In genomic region chr7:118976414-118977166, GRCm38 (mm10) we compare ENCODE assay signal across 8 mouse cellular contexts. TPM values are rescaled to one million over a fixed set of nuclear protein-coding genes. Genes with fewer than 3 reads are reported as not detected.
A peak's percentile ranks its signal among the peaks of the same experiment; 100 is the strongest.
DNase-seq lines count a peak whose midpoint lies in the region; ATAC-seq lines count a peak whose summit lies in the region.

No protein-coding gene starts in this region.

- H3K4me1 ChIP-seq in forebrain, embryonic 10.5 days, result peaks cover 43% of the 10 kb centered on the region
- peaks cover 38% of the 10 kb centered on the region for H3K4me1 ChIP-seq in heart, embryonic 15.5 days (replicated peaks)
- H3K4me1 ChIP-seq in midbrain, embryonic 15.5 days, result peaks cover 15% of the 10 kb centered on the region; the same call in 1 of the 2 replicates

- H3K27me3 ChIP-seq in forebrain, embryonic 10.5 days (ENCODE audit: poor library complexity, severe bottlenecking), result no peaks in the 10 kb centered on the region
- no peaks in the 10 kb centered on the region for H3K27me3 ChIP-seq in heart, embryonic 15.5 days
- no peaks in the 10 kb centered on the region for H3K27me3 ChIP-seq in midbrain, embryonic 15.5 days (replicated peaks)

- H3K9me3 ChIP-seq in forebrain, embryonic 10.5 days, result no peaks in the 10 kb centered on the region
- H3K9me3 ChIP-seq in heart, embryonic 15.5 days (replicated peaks), result no peaks in the 10 kb centered on the region
- H3K9me3 ChIP-seq in midbrain, embryonic 15.5 days, result no peaks in the 10 kb centered on the region

- peak overlapping the region; percentile 75 for H3K27ac ChIP-seq in forebrain, embryonic 10.5 days
- H3K27ac ChIP-seq in heart, embryonic 15.5 days, result peak overlapping the region; percentile 72
- peak overlapping the region; percentile 70 for H3K27ac ChIP-seq in midbrain, embryonic 15.5 days

- H3K36me3 ChIP-seq in forebrain, embryonic 10.5 days (replicated peaks), result peaks cover 97% of the 10 kb centered on the region
- H3K36me3 ChIP-seq in heart, embryonic 15.5 days, result peaks cover 7% of the 10 kb centered on the region; the same call in 1 of the 2 replicates
- H3K36me3 ChIP-seq in midbrain, embryonic 15.5 days (replicated peaks), result no peaks in the 10 kb centered on the region

- no peak overlapping the region for H3K9ac ChIP-seq in heart, embryonic 15.5 days
- H3K9ac ChIP-seq in midbrain, embryonic 15.5 days, result no peak overlapping the region

- ATAC-seq in cerebellum, adult (ENCODE audit: insufficient number of reproducible peaks, low FRiP score, low TSS enrichment), result no peak
- ATAC-seq in heart, embryonic 15.5 days (replicated peaks; ENCODE audit: insufficient number of reproducible peaks, insufficient read depth, low FRiP score, low read depth), result peak; percentile 61
- peak; percentile 45 for ATAC-seq in midbrain, embryonic 15.5 days (replicated peaks)

- peak; percentile 65 for DNase-seq in cerebellum, adult 11-12 months
- DNase-seq in ES-CJ7 (ENCODE audit: low read depth, low spot score), result peak; percentile 23
- peak; percentile 29 for DNase-seq in forebrain, embryonic 10.5 days (ENCODE audit: extremely low spot score, low spot score)
- peak; percentile 66 to 79 for DNase-seq in layer of hippocampus, postnatal 36 days
- no peak for DNase-seq in natural killer cell, adult 2 months (ENCODE audit: low spot score in 2 of 2)

- peak overlapping the region; percentile 18; the same call in 1 of the 2 replicates for H3K4me3 ChIP-seq in forebrain, embryonic 10.5 days
- no peak overlapping the region for H3K4me3 ChIP-seq in heart, embryonic 15.5 days
- no peak overlapping the region; the same call in 1 of the 2 replicates for H3K4me3 ChIP-seq in midbrain, embryonic 15.5 days

- 25% methylated on average over 14 of the region's 14 CpGs for WGBS in forebrain, embryonic 10.5 days
- WGBS in heart, embryonic 15.5 days, result 41% methylated on average over 14 of the region's 14 CpGs
- WGBS in midbrain, embryonic 15.5 days, result 24% methylated on average over 14 of the region's 14 CpGs

- H3K4me2 ChIP-seq in heart, embryonic 15.5 days, result peak overlapping the region; percentile 33
- H3K4me2 ChIP-seq in midbrain, embryonic 15.5 days, result peak overlapping the region; percentile 33

RNA-seq across cellular contexts. Expression of gene Gprc5b, which starts 18.4 kb away (rescaled TPM):
- 9.0 and 12.2 TPM in 2 replicates for polyA plus RNA-seq in forebrain, embryonic 10.5 days (2016; fragmentation: Nextera tagmentation; extraction: Ambion mirVana)
- polyA plus RNA-seq in heart, embryonic 15.5 days (2015; fragmentation: Nextera tagmentation; extraction: Ambion mirVana), result 4.9 and 6.0 TPM in 2 replicates
- total RNA-seq in layer of hippocampus, postnatal 36 days (2021), result 100 to 1,000 TPM; 122 to 123 TPM
- polyA plus RNA-seq in midbrain, embryonic 15.5 days (2015; fragmentation: Nextera tagmentation; extraction: Ambion mirVana), result 6.1 TPM in 2 replicates

Comparison
In these comparisons a context has a peak if more than half of its experiments do, and no peak if none do; other contexts are left out.
1. DNase-seq: peak in cerebellum, adult 11-12 months (single experiment), ES-CJ7 (single experiment), forebrain, embryonic 10.5 days (single experiment) and layer of hippocampus, postnatal 36 days (2 of 2); none in natural killer cell, adult 2 months (0 of 2).
2. Peak in every context shown above with its lines, with median percentiles within 50 percentile points of each other: H3K27ac ChIP-seq.